Mouse (Mus musculus) cerebellum, adult 2 months (tissue): ENCODE data around the gene Kif11.

ENCODE experiments used
- CTCF ChIP-seq: fragments of 200-500 bp; IDR thresholded peaks from 2 replicates; pipeline ENCODE4 v1.5.1; 2011; ENCODE audit warnings: low read depth, mild to moderate bottlenecking, control low read depth, low read length, moderate library complexity, borderline replicate concordance; ENCODE audit not compliant: insufficient read depth
- POLR2A ChIP-seq: fragments of 200-500 bp; IDR thresholded peaks from 2 replicates; pipeline ENCODE4 v1.6.1; 2011; ENCODE audit warnings: low read length, control low read depth, borderline replicate concordance; ENCODE audit not compliant: insufficient read depth

GRCm38 (mm10) chr19:37435853-37436174, 59.6 kb downstream of the Kif11 start:
- TF ChIP-seq CTCF (no peak), POLR2A (no peak)
